In the genomic region with DNA sequence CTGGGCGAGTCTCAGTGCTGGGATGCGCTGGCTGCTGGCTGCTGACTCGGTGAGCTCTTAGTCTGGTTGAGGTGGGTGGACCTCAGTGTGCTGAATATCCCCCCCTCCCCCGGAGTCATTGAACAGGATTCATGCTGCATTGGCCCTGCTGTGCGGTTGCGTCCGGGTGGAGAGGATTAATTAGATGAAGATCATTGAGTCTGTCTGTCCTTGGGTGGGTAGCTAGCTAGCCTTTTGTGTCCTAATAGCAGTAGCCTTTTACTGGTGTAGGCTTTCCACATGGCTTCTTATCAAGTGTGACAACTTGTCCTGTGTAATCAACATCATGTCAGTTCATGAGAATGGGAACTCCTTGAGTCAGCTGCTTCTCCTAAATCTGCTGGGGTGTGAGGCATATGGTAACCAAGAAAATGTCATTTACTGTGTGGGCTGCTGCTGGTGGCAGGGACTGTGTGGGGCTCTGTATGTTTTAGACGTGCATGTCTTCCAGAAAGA, we compare ENCODE assay signal across 8 mouse cellular contexts. TPM values are rescaled to one million over a fixed set of nuclear protein-coding genes. Genes with fewer than 3 reads are reported as not detected.
DNase-seq lines count a peak whose midpoint lies in the region; ATAC-seq and TF ChIP-seq lines count a peak whose summit lies in the region.

No protein-coding gene starts in this region.

- no peak overlapping the region for H3K9ac ChIP-seq in embryonic facial prominence, embryonic 14.5 days (ENCODE audit: low read depth, low read length)
- H3K9ac ChIP-seq in midbrain, embryonic 14.5 days (replicated peaks; ENCODE audit: low read length), result no peak overlapping the region
- H3K9ac ChIP-seq in heart, adult 2 months (ENCODE audit: low read depth, low read length), result no peak overlapping the region

- no peak for TF ChIP-seq CTCF in layer of hippocampus, adult 2 months (conservative IDR thresholded peaks at IDR 0.05)
- no peak for TF ChIP-seq CTCF in heart, adult 2 months (IDR thresholded peaks at IDR 0.05)

- peaks cover 39% of the 10 kb centered on the region for H3K36me3 ChIP-seq in embryonic facial prominence, embryonic 14.5 days (ENCODE audit: control insufficient read depth, insufficient read depth, low read length)
- H3K36me3 ChIP-seq in midbrain, embryonic 14.5 days (ENCODE audit: control insufficient read depth, insufficient read depth, low read length), result peaks cover 14% of the 10 kb centered on the region; the same call in 1 of the 2 replicates
- no peaks in the 10 kb centered on the region; the same call in 1 of the 2 replicates for H3K36me3 ChIP-seq in heart, adult 2 months (ENCODE audit: control insufficient read depth, insufficient read depth, low read length)

- ATAC-seq in embryonic facial prominence, embryonic 14.5 days (ENCODE audit: low read depth), result peak; percentile 91; the same call in 1 of the 2 replicates
- peak; percentile 55 for ATAC-seq in midbrain, embryonic 14.5 days (ENCODE audit: low FRiP score, low TSS enrichment)
- no peak for ATAC-seq in granulocyte monocyte progenitor cell, adult 5-6 weeks (replicated peaks; ENCODE audit: poor library complexity, severe bottlenecking)

- H3K79me2 ChIP-seq in heart, adult 2 months (replicated peaks; ENCODE audit: control insufficient read depth, insufficient read depth, low read length), result peaks cover 5% of the 10 kb centered on the region; the same call in 1 of the 2 replicates

- no peak overlapping the region for H3K27ac ChIP-seq in embryonic facial prominence, embryonic 14.5 days (replicated peaks; ENCODE audit: low read depth, low read length)
- peak overlapping the region; percentile 69 for H3K27ac ChIP-seq in layer of hippocampus, adult 2 months
- H3K27ac ChIP-seq in midbrain, embryonic 14.5 days (replicated peaks; ENCODE audit: low read depth, low read length), result 0 out of 2 replicates have a peak overlapping the region, but pooled peaks have one; percentile 1
- no peak overlapping the region for H3K27ac ChIP-seq in heart, adult 2 months

- TF ChIP-seq POLR2A in heart, adult 2 months (IDR thresholded peaks at IDR 0.05; ENCODE audit: insufficient read depth, low read depth, low read length), result no peak

- peak; percentile 30 for DNase-seq in cerebellum, adult 9-11 months
- DNase-seq in cerebellum, adult 8-10 months, result no peak
- peak; percentile 77 for DNase-seq in embryonic facial prominence, embryonic 14.5 days (ENCODE audit: low spot score)
- DNase-seq in layer of hippocampus, adult 2 months (ENCODE audit: low spot score in 2 of 2), result peak; percentile 42 to 76
- peak; percentile 33 for DNase-seq in midbrain, embryonic 14.5 days
- no peak for DNase-seq in ovary, postnatal 36 days (ENCODE audit: low spot score)
- no peak for DNase-seq in heart, adult 2 months

- H3K9me3 ChIP-seq in embryonic facial prominence, embryonic 14.5 days (ENCODE audit: control insufficient read depth, low read length), result no peaks in the 10 kb centered on the region
- H3K9me3 ChIP-seq in midbrain, embryonic 14.5 days (ENCODE audit: control insufficient read depth, low read length), result no peaks in the 10 kb centered on the region

- no peak overlapping the region for H3K4me3 ChIP-seq in embryonic facial prominence, embryonic 14.5 days (ENCODE audit: low read depth, low read length)
- no peak overlapping the region for H3K4me3 ChIP-seq in layer of hippocampus, adult 2 months
- H3K4me3 ChIP-seq in midbrain, embryonic 14.5 days (replicated peaks; ENCODE audit: low read depth, low read length), result no peak overlapping the region
- H3K4me3 ChIP-seq in heart, adult 2 months, result no peak overlapping the region

- no peaks in the 10 kb centered on the region for H3K27me3 ChIP-seq in embryonic facial prominence, embryonic 14.5 days (replicated peaks; ENCODE audit: control insufficient read depth, insufficient read depth, low read length)
- no peaks in the 10 kb centered on the region for H3K27me3 ChIP-seq in midbrain, embryonic 14.5 days (ENCODE audit: control insufficient read depth, insufficient read depth, low read length)
- H3K27me3 ChIP-seq in heart, adult 2 months (ENCODE audit: control insufficient read depth, insufficient read depth, low read length), result no peaks in the 10 kb centered on the region

- intact Hi-C loops in heart, adult 2 months (cut with DNase I), result no loop called here

- 74% methylated on average over 8 of the region's 8 CpGs for WGBS in embryonic facial prominence, embryonic 14.5 days
- 25% methylated on average over 8 of the region's 8 CpGs for WGBS in midbrain, embryonic 14.5 days
- WGBS in heart, adult 2 months, result 82% methylated on average over 8 of the region's 8 CpGs

- no peaks in the 10 kb centered on the region for H3K4me1 ChIP-seq in embryonic facial prominence, embryonic 14.5 days (ENCODE audit: control insufficient read depth, insufficient read depth, low read length)
- H3K4me1 ChIP-seq in midbrain, embryonic 14.5 days (ENCODE audit: control insufficient read depth, insufficient read depth, low read length), result no peaks in the 10 kb centered on the region
- no peaks in the 10 kb centered on the region; the same call in 1 of the 2 replicates for H3K4me1 ChIP-seq in heart, adult 2 months (ENCODE audit: control insufficient read depth, insufficient read depth, low read length)

- no peak overlapping the region for H3K4me2 ChIP-seq in embryonic facial prominence, embryonic 14.5 days (ENCODE audit: low read depth, low read length)
- no peak overlapping the region for H3K4me2 ChIP-seq in midbrain, embryonic 14.5 days (ENCODE audit: low read length)

- no peak for TF ChIP-seq EP300 in heart, adult 2 months (IDR thresholded peaks at IDR 0.05; ENCODE audit: insufficient read depth, low read depth, low read length)

RNA-seq across cellular contexts. Expression of a gene that starts 22.3 kb away (rescaled TPM):
- 26.2 and 33.3 TPM in 2 replicates for polyA plus RNA-seq in embryonic facial prominence, embryonic 14.5 days (2014; fragmentation: Nextera tagmentation; extraction: Ambion mirVana)
- 10 to 100 TPM; 36.8 to 47.3 TPM for total RNA-seq in layer of hippocampus, adult 2 months (2021)
- 18.7 and 33.1 TPM in 2 replicates for polyA plus RNA-seq in midbrain, embryonic 14.5 days (2014; fragmentation: Nextera tagmentation; extraction: Ambion mirVana)
- total RNA-seq in heart, adult 2 months (2021), result 10 to 100 TPM; 72.5 to 84.8 TPM
- 36.2 and 49.7 TPM in 2 replicates for polyA plus RNA-seq in heart, adult 2 months (2012; rRNA removed)
- 27.9 and 36.8 TPM in 2 replicates for total RNA-seq in granulocyte monocyte progenitor cell, adult 5-6 weeks (2014; fragmentation: Nextera tagmentation)
- 18.7 and 27.6 TPM in 2 replicates for total RNA-seq in granulocyte monocyte progenitor cell, adult 5-6 weeks (2017)

RNA-seq across cellular contexts. Expression of a gene that starts 35.7 kb away (rescaled TPM):
- 128 and 141 TPM in 2 replicates for polyA plus RNA-seq in embryonic facial prominence, embryonic 14.5 days (2014; fragmentation: Nextera tagmentation; extraction: Ambion mirVana)
- 100 to 1,000 TPM; 467 to 509 TPM for total RNA-seq in layer of hippocampus, adult 2 months (2021)
- polyA plus RNA-seq in midbrain, embryonic 14.5 days (2014; fragmentation: Nextera tagmentation; extraction: Ambion mirVana), result 263 and 300 TPM in 2 replicates
- 100 to 1,000 TPM; 142 to 165 TPM for total RNA-seq in heart, adult 2 months (2021)
- polyA plus RNA-seq in heart, adult 2 months (2012; rRNA removed), result 145 and 161 TPM in 2 replicates
- total RNA-seq in granulocyte monocyte progenitor cell, adult 5-6 weeks (2014; fragmentation: Nextera tagmentation), result 118 and 138 TPM in 2 replicates
- total RNA-seq in granulocyte monocyte progenitor cell, adult 5-6 weeks (2017), result 128 and 131 TPM in 2 replicates

RNA-seq across cellular contexts. Expression of a gene that starts 58.4 kb away (rescaled TPM):
- 13.4 and 18.2 TPM in 2 replicates for polyA plus RNA-seq in embryonic facial prominence, embryonic 14.5 days (2014; fragmentation: Nextera tagmentation; extraction: Ambion mirVana)
- 10 to 100 TPM; 15.3 to 15.5 TPM for total RNA-seq in layer of hippocampus, adult 2 months (2021)
- 41.7 and 46.4 TPM in 2 replicates for polyA plus RNA-seq in midbrain, embryonic 14.5 days (2014; fragmentation: Nextera tagmentation; extraction: Ambion mirVana)
- total RNA-seq in heart, adult 2 months (2021), result 1 to 10 TPM in 1 of 2 experiments, under 1 TPM in 1; 0.65 to 1.1 TPM
- 1.3 and 1.5 TPM in 2 replicates for polyA plus RNA-seq in heart, adult 2 months (2012; rRNA removed)
- total RNA-seq in granulocyte monocyte progenitor cell, adult 5-6 weeks (2014; fragmentation: Nextera tagmentation), result 90.9 and 98.7 TPM in 2 replicates
- 64.6 and 66.4 TPM in 2 replicates for total RNA-seq in granulocyte monocyte progenitor cell, adult 5-6 weeks (2017)

Comparison
In these comparisons a context has a peak if more than half of its experiments do, and no peak if none do; other contexts are left out.
1. DNase-seq: peak in cerebellum, adult 9-11 months (single experiment), embryonic facial prominence, embryonic 14.5 days (single experiment), layer of hippocampus, adult 2 months (2 of 2) and midbrain, embryonic 14.5 days (single experiment); none in cerebellum, adult 8-10 months (single experiment), ovary, postnatal 36 days (single experiment) and heart, adult 2 months (0 of 2).
2. H3K27ac ChIP-seq: peak in layer of hippocampus, adult 2 months (single experiment) and midbrain, embryonic 14.5 days (single experiment); none in embryonic facial prominence, embryonic 14.5 days (single experiment) and heart, adult 2 months (single experiment).
3. RNA of a gene that starts 58.4 kb away (total RNA-seq): 64.6 to 98.7 TPM in granulocyte monocyte progenitor cell, adult 5-6 weeks and 15.3 to 15.5 TPM in layer of hippocampus, adult 2 months; 0.65 to 1.1 TPM in heart, adult 2 months; every median in the first group is over 4 times any median in the second.